Mouse (Mus musculus) heart, adult 18-20 months (tissue): ENCODE data around the gene Nkpd1. TPM values are rescaled to one million over a fixed set of nuclear protein-coding genes. Genes with fewer than 3 reads are reported as not detected.

ENCODE experiments used
- total RNA-seq, 2 experiments: library from RNA; stranded (reverse); gene quantifications; 2 replicates each; pipeline ENCODE4 v1.2.3; 2021

Nkpd1 gene
- total RNA-seq, 2 experiments from 2014 or later = 0.18 TPM; not detected in 1

Other genes starting within 250 kb of the Nkpd1 start
- gene Vasp, start 246.0 kb upstream of the Nkpd1 start, total RNA-seq = 10 to 100 TPM; 26.7 to 27.7 TPM
- gene Ppm1n, start 237.8 kb upstream of the Nkpd1 start, total RNA-seq = not detected
- gene Rtn2, start 235.2 kb upstream of the Nkpd1 start, total RNA-seq = 100 to 1,000 TPM; 124 to 132 TPM
- 1 to 10 TPM in 1 of 2 experiments, under 1 TPM in 1; 0.62 to 1.0 TPM for gene Fosb, start 207.8 kb upstream of the Nkpd1 start, total RNA-seq
- 10 to 100 TPM; 43.5 to 50.3 TPM for gene Ercc1, start 173.1 kb upstream of the Nkpd1 start, total RNA-seq
- gene Cd3eap, start 158.4 kb upstream of the Nkpd1 start, total RNA-seq = 1 to 10 TPM; 9.6 to 10.0 TPM
- gene Ppp1r13l, start 158.1 kb upstream of the Nkpd1 start, total RNA-seq = 10 to 100 TPM; 38.2 to 42.9 TPM
- gene Ercc2, start 135.8 kb upstream of the Nkpd1 start, total RNA-seq = 10 to 100 TPM in 1 of 2 experiments, 1 to 10 TPM in 1; 7.6 to 10.4 TPM
- under 1 TPM; 0.32 to 0.46 TPM for gene Klc3, start 113.7 kb upstream of the Nkpd1 start, total RNA-seq
- 1,000 to 10,000 TPM; 3,672 to 3,752 TPM for gene Ckm, start 113.1 kb upstream of the Nkpd1 start, total RNA-seq
- 10 to 100 TPM; 21.3 to 22.1 TPM for gene Mark4, start 59.0 kb upstream of the Nkpd1 start, total RNA-seq
- gene Exoc3l2, start 54.5 kb upstream of the Nkpd1 start, total RNA-seq = 1 to 10 TPM in 1 of 2 experiments, under 1 TPM in 1; 0.77 to 1.1 TPM
- gene Bloc1s3, start 9.5 kb upstream of the Nkpd1 start, total RNA-seq = 1 to 10 TPM; 2.7 to 2.8 TPM
- 10 to 100 TPM; 44.3 to 45.3 TPM for gene Trappc6a, start 9.4 kb upstream of the Nkpd1 start, total RNA-seq
- 10 to 100 TPM; 61.1 to 63.1 TPM for gene Ppp1r37, start 45.2 kb downstream of the Nkpd1 start, total RNA-seq
- gene Zfp296, start 59.4 kb downstream of the Nkpd1 start, total RNA-seq = under 1 TPM; 0.35 to 0.49 TPM
- 10 to 100 TPM; 52.1 to 55.0 TPM for gene Gemin7, start 59.8 kb downstream of the Nkpd1 start, total RNA-seq
- gene Clasrp, start 86.6 kb downstream of the Nkpd1 start, total RNA-seq = 10 to 100 TPM; 10.5 to 15.6 TPM
- gene Relb, start 111.6 kb downstream of the Nkpd1 start, total RNA-seq = 1 to 10 TPM; 9.0 to 9.2 TPM
- 10 to 100 TPM; 77.3 to 85.5 TPM for gene Clptm1, start 147.2 kb downstream of the Nkpd1 start, total RNA-seq
- under 1 TPM in 1 of 2 experiments, not detected in 1; 0.75 TPM for gene Apoc2, start 160.1 kb downstream of the Nkpd1 start, total RNA-seq
- not detected for gene Gm44805, start 163.6 kb downstream of the Nkpd1 start, total RNA-seq
- gene Apoc4, start 163.6 kb downstream of the Nkpd1 start, total RNA-seq = not detected
- 10 to 100 TPM in 1 of 2 experiments, under 1 TPM in 1; 0.57 to 19.5 TPM for gene Apoc1, start 174.8 kb downstream of the Nkpd1 start, total RNA-seq
- gene Apoe, start 181.3 kb downstream of the Nkpd1 start, total RNA-seq = 100 to 1,000 TPM; 270 to 319 TPM
- 100 to 1,000 TPM in 1 of 2 experiments, 10 to 100 TPM in 1; 98.9 to 110 TPM for gene Tomm40, start 197.6 kb downstream of the Nkpd1 start, total RNA-seq
- 10 to 100 TPM; 28.5 to 30.0 TPM for gene Nectin2, start 232.6 kb downstream of the Nkpd1 start, total RNA-seq